Mouse (Mus musculus): ENCODE measurements around the gene Nkiras2. TPM values are rescaled to one million over a fixed set of nuclear protein-coding genes. Genes with fewer than 3 reads are reported as not detected.

Nkiras2 gene
- polyA plus RNA-seq, 2 experiments, result 15.0 to 16.8 TPM

DNA sequence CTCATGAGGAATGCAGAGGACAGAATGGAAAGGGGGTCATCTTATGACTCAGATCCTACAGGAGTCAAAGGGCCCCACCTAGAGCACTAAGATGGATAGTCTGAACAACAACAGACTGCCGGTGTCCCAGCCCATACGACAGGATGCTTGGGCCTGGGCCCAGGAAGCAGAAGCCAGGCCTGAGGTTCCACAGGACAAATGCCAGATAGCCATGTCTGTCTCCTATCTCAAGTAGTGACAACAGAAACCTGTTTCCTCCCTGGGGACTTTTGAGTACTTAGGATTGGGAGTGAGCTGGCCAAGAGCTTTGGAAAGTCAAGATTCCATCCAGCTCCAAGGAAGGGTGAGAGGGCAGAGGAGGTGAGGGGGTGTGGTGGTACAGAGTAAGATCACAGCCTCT lies 52.9 kb downstream of the Nkiras2 start:
- no peak overlapping the region for H3K4me3 ChIP-seq (ENCODE audit: insufficient read depth in 1 of 2, low read depth in 2 of 2, low read length in 2 of 2)
- ATAC-seq (ENCODE audit: insufficient read depth) (no peak), DNase-seq (ENCODE audit: low read depth in 3 of 3, low spot score in 3 of 3) (no peak)
- H3K9ac ChIP-seq (replicated peaks), result no peak overlapping the region
- no peak overlapping the region for H3K27ac ChIP-seq
- H3K36me3 ChIP-seq (replicated peaks; ENCODE audit: control insufficient read depth, insufficient read depth, low read depth), result no peaks in the 10 kb centered on the region
- H3K27me3 ChIP-seq (ENCODE audit: control insufficient read depth, insufficient read depth, low read length), result peaks cover 3% of the 10 kb centered on the region
- TF ChIP-seq CTCF (IDR thresholded peaks at IDR 0.05; ENCODE audit: low read depth), result no peak
- TF ChIP-seq EP300 (IDR thresholded peaks at IDR 0.05; ENCODE audit: low read depth), result no peak
- no peak overlapping the region for H3K4me2 ChIP-seq (ENCODE audit: low read depth)
- 39% methylated on average over 2 of the region's 2 CpGs for WGBS (ENCODE audit: insufficient replicate concordance)
- H3K4me1 ChIP-seq (replicated peaks; ENCODE audit: control insufficient read depth in 2 of 2, insufficient read depth in 2 of 2, low read length in 1 of 2), result no peaks in the 10 kb centered on the region
- H3K9me3 ChIP-seq (ENCODE audit: control insufficient read depth, low read length), result no peaks in the 10 kb centered on the region

DNA sequence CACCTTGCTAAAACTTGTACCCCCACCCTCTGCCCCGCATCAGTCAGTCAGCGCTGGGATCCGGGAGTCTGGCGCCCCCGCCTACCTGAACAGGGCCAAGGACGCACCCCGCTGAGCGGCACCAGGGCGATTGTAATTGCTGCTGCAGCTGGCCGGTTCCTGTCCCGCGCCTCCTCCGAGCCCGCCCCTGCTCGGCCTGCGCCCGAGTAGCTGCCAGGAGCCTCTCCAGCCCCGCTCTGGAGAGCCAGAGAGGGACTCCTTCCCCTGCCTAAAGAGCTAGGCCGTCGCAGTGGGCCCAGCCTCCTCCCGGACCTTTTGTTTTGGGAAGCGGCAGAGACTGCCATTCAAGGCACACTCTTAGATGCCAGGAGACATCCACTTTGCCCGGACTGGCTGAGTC lies 54.1 kb downstream of the Nkiras2 start:
- TF ChIP-seq CTCF (IDR thresholded peaks at IDR 0.05; ENCODE audit: low read depth) (no peak), EP300 (IDR thresholded peaks at IDR 0.05; ENCODE audit: low read depth) (no peak)
- ATAC-seq (ENCODE audit: insufficient read depth) (no peak), DNase-seq (ENCODE audit: low read depth in 3 of 3, low spot score in 3 of 3) (no peak)
- WGBS (ENCODE audit: insufficient replicate concordance), result 12% methylated on average over 23 of the region's 23 CpGs
- no peak overlapping the region for H3K4me2 ChIP-seq (ENCODE audit: low read depth)
- H3K9ac ChIP-seq (replicated peaks), result no peak overlapping the region
- peaks cover 3% of the 10 kb centered on the region for H3K27me3 ChIP-seq (ENCODE audit: control insufficient read depth, insufficient read depth, low read length)
- no peak overlapping the region for H3K27ac ChIP-seq
- H3K9me3 ChIP-seq (ENCODE audit: control insufficient read depth, low read length), result no peaks in the 10 kb centered on the region
- no peaks in the 10 kb centered on the region for H3K4me1 ChIP-seq (replicated peaks; ENCODE audit: control insufficient read depth in 2 of 2, insufficient read depth in 2 of 2, low read length in 1 of 2)
- H3K36me3 ChIP-seq (replicated peaks; ENCODE audit: control insufficient read depth, insufficient read depth, low read depth), result no peaks in the 10 kb centered on the region
- no peak overlapping the region for H3K4me3 ChIP-seq (ENCODE audit: insufficient read depth in 1 of 2, low read depth in 2 of 2, low read length in 2 of 2)

Other genes starting within 250 kb of the Nkiras2 start
- gene Jup, start 221.5 kb upstream of the Nkiras2 start, polyA plus RNA-seq (2012; rRNA removed), result 8.5 and 10.5 TPM in 2 replicates
- 8.6 and 9.6 TPM in 2 replicates for gene Jup, start 221.5 kb upstream of the Nkiras2 start, polyA plus RNA-seq (2014; fragmentation: Nextera tagmentation; extraction: Ambion mirVana)
- 2.5 and 2.8 TPM in 2 replicates for gene P3h4, start 204.4 kb upstream of the Nkiras2 start, polyA plus RNA-seq (2012; rRNA removed)
- 2.8 and 3.9 TPM in 2 replicates for gene P3h4, start 204.4 kb upstream of the Nkiras2 start, polyA plus RNA-seq (2014; fragmentation: Nextera tagmentation; extraction: Ambion mirVana)
- 4.4 and 5.3 TPM in 2 replicates for gene Fkbp10, start 203.5 kb upstream of the Nkiras2 start, polyA plus RNA-seq (2012; rRNA removed)
- 5.0 and 6.3 TPM in 2 replicates for gene Fkbp10, start 203.5 kb upstream of the Nkiras2 start, polyA plus RNA-seq (2014; fragmentation: Nextera tagmentation; extraction: Ambion mirVana)
- 10.2 and 13.0 TPM in 2 replicates for gene Nt5c3b, start 177.4 kb upstream of the Nkiras2 start, polyA plus RNA-seq (2012; rRNA removed)
- 15.5 and 16.3 TPM in 2 replicates for gene Nt5c3b, start 177.4 kb upstream of the Nkiras2 start, polyA plus RNA-seq (2014; fragmentation: Nextera tagmentation; extraction: Ambion mirVana)
- gene Klhl10, start 177.3 kb upstream of the Nkiras2 start, polyA plus RNA-seq (2012; rRNA removed), result 0.08 and 0.16 TPM in 2 replicates
- gene Klhl10, start 177.3 kb upstream of the Nkiras2 start, polyA plus RNA-seq (2014; fragmentation: Nextera tagmentation; extraction: Ambion mirVana), result 0.11 and 0.15 TPM in 2 replicates
- 0.90 and 1.2 TPM in 2 replicates for gene Klhl11, start 146.5 kb upstream of the Nkiras2 start, polyA plus RNA-seq (2012; rRNA removed)
- gene Klhl11, start 146.5 kb upstream of the Nkiras2 start, polyA plus RNA-seq (2014; fragmentation: Nextera tagmentation; extraction: Ambion mirVana), result 1.8 and 2.2 TPM in 2 replicates
- 35.5 and 45.9 TPM in 2 replicates for gene Acly, start 91.2 kb upstream of the Nkiras2 start, polyA plus RNA-seq (2012; rRNA removed)
- 68.2 and 76.7 TPM in 2 replicates for gene Acly, start 91.2 kb upstream of the Nkiras2 start, polyA plus RNA-seq (2014; fragmentation: Nextera tagmentation; extraction: Ambion mirVana)
- 0.01 and 0.03 TPM in 2 replicates for gene Ttc25, start 73.6 kb upstream of the Nkiras2 start, polyA plus RNA-seq (2012; rRNA removed)
- gene Ttc25, start 73.6 kb upstream of the Nkiras2 start, polyA plus RNA-seq (2014; fragmentation: Nextera tagmentation; extraction: Ambion mirVana), result 0.13 and 0.19 TPM in 2 replicates
- gene Cnp, start 44.3 kb upstream of the Nkiras2 start, polyA plus RNA-seq (2012; rRNA removed), result 5.2 and 6.3 TPM in 2 replicates
- 10.0 and 12.0 TPM in 2 replicates for gene Cnp, start 44.3 kb upstream of the Nkiras2 start, polyA plus RNA-seq (2014; fragmentation: Nextera tagmentation; extraction: Ambion mirVana)
- gene Dnajc7, start 924 bp downstream of the Nkiras2 start, polyA plus RNA-seq (2012; rRNA removed), result 40.6 and 61.7 TPM in 2 replicates
- gene Dnajc7, start 924 bp downstream of the Nkiras2 start, polyA plus RNA-seq (2014; fragmentation: Nextera tagmentation; extraction: Ambion mirVana), result 13.4 and 15.1 TPM in 2 replicates
- not detected in 2 replicates for gene Zfp385c, start 73.2 kb downstream of the Nkiras2 start, polyA plus RNA-seq (2012; rRNA removed)
- gene Zfp385c, start 73.2 kb downstream of the Nkiras2 start, polyA plus RNA-seq (2014; fragmentation: Nextera tagmentation; extraction: Ambion mirVana), result not detected in 2 replicates
- 1.5 and 1.6 TPM in 2 replicates for gene Dhx58, start 85.0 kb downstream of the Nkiras2 start, polyA plus RNA-seq (2012; rRNA removed)
- gene Dhx58, start 85.0 kb downstream of the Nkiras2 start, polyA plus RNA-seq (2014; fragmentation: Nextera tagmentation; extraction: Ambion mirVana), result 1.3 and 1.7 TPM in 2 replicates
- gene Kat2a, start 93.2 kb downstream of the Nkiras2 start, polyA plus RNA-seq (2012; rRNA removed), result 13.0 and 13.8 TPM in 2 replicates
- 12.7 and 14.6 TPM in 2 replicates for gene Kat2a, start 93.2 kb downstream of the Nkiras2 start, polyA plus RNA-seq (2014; fragmentation: Nextera tagmentation; extraction: Ambion mirVana)
- gene Hspb9, start 94.6 kb downstream of the Nkiras2 start, polyA plus RNA-seq (2012; rRNA removed), result not detected in 2 replicates
- 0.14 TPM in 1 of 2 replicates, not detected in the other for gene Hspb9, start 94.6 kb downstream of the Nkiras2 start, polyA plus RNA-seq (2014; fragmentation: Nextera tagmentation; extraction: Ambion mirVana)
- gene Rab5c, start 119.0 kb downstream of the Nkiras2 start, polyA plus RNA-seq (2012; rRNA removed), result 109 and 127 TPM in 2 replicates
- gene Rab5c, start 119.0 kb downstream of the Nkiras2 start, polyA plus RNA-seq (2014; fragmentation: Nextera tagmentation; extraction: Ambion mirVana), result 57.4 and 59.9 TPM in 2 replicates
- 0.02 TPM in 1 of 2 replicates, not detected in the other for gene Kcnh4, start 140.7 kb downstream of the Nkiras2 start, polyA plus RNA-seq (2012; rRNA removed)
- not detected in 2 replicates for gene Kcnh4, start 140.7 kb downstream of the Nkiras2 start, polyA plus RNA-seq (2014; fragmentation: Nextera tagmentation; extraction: Ambion mirVana)
- gene Hcrt, start 143.7 kb downstream of the Nkiras2 start, polyA plus RNA-seq (2012; rRNA removed), result not detected in 2 replicates
- gene Hcrt, start 143.7 kb downstream of the Nkiras2 start, polyA plus RNA-seq (2014; fragmentation: Nextera tagmentation; extraction: Ambion mirVana), result not detected in 2 replicates
- gene Ghdc, start 151.7 kb downstream of the Nkiras2 start, polyA plus RNA-seq (2012; rRNA removed), result 2.2 and 2.3 TPM in 2 replicates
- gene Ghdc, start 151.7 kb downstream of the Nkiras2 start, polyA plus RNA-seq (2014; fragmentation: Nextera tagmentation; extraction: Ambion mirVana), result 0.76 and 0.77 TPM in 2 replicates
- gene Stat5b, start 231.5 kb downstream of the Nkiras2 start, polyA plus RNA-seq (2012; rRNA removed), result 10.6 and 12.4 TPM in 2 replicates
- 16.4 and 19.3 TPM in 2 replicates for gene Stat5b, start 231.5 kb downstream of the Nkiras2 start, polyA plus RNA-seq (2014; fragmentation: Nextera tagmentation; extraction: Ambion mirVana)
- gene Stat5a, start 240.1 kb downstream of the Nkiras2 start, polyA plus RNA-seq (2012; rRNA removed), result 7.8 and 8.5 TPM in 2 replicates
- gene Stat5a, start 240.1 kb downstream of the Nkiras2 start, polyA plus RNA-seq (2014; fragmentation: Nextera tagmentation; extraction: Ambion mirVana), result 7.2 and 8.6 TPM in 2 replicates

Data from liver, embryonic 14.5 days (tissue).